Mouse (Mus musculus) heart, embryonic 11.5 days (tissue): ENCODE results near the gene Stard10. TPM values are rescaled to one million over a fixed set of nuclear protein-coding genes. Genes with fewer than 3 reads are reported as not detected.

ENCODE experiments used
- ATAC-seq: fragments of 200-750 bp; cut with Nextera tagmentation; replicated peaks from 2 replicates; pipeline ENCODE4 v1.8.0; 2017; ENCODE audit warnings: moderate library complexity; ENCODE audit not compliant: insufficient number of reproducible peaks, low FRiP score, low TSS enrichment
- H3K27ac ChIP-seq: fragments of 300-500 bp; sonication (generic); 2 replicates; pipeline ENCODE4 v1.5.1; 2014; ENCODE audit warnings: mild to moderate bottlenecking, low read depth, low read length
- H3K27me3 ChIP-seq: fragments of 300-500 bp; sonication (generic); 2 replicates; pipeline ENCODE4 v1.6.1; 2014; ENCODE audit warnings: mild to moderate bottlenecking, low read length, mixed read lengths; ENCODE audit not compliant: control insufficient read depth, insufficient read depth
- H3K36me3 ChIP-seq: fragments of 300-500 bp; sonication (generic); 2 replicates; pipeline ENCODE4 v1.6.1; 2014; ENCODE audit warnings: mild to moderate bottlenecking, low read length, moderate library complexity, mixed read lengths; ENCODE audit not compliant: control insufficient read depth, insufficient read depth
- H3K4me1 ChIP-seq: fragments of 300-500 bp; sonication (generic); 2 replicates; pipeline ENCODE4 v1.6.1; 2014; ENCODE audit warnings: low read length; ENCODE audit not compliant: control insufficient read depth, insufficient read depth
- H3K4me2 ChIP-seq: fragments of 300-500 bp; sonication (generic); 2 replicates; pipeline ENCODE4 v1.6.1; 2014; ENCODE audit warnings: mild to moderate bottlenecking, moderate library complexity
- H3K4me3 ChIP-seq: fragments of 300-500 bp; sonication (generic); 2 replicates; pipeline ENCODE4 v1.5.1; 2014; ENCODE audit warnings: low read depth, low read length
- H3K9ac ChIP-seq: fragments of 300-500 bp; sonication (generic); 2 replicates; pipeline ENCODE4 v1.6.1; 2014; ENCODE audit warnings: mild to moderate bottlenecking, low read depth, low read length, moderate library complexity
- H3K9me3 ChIP-seq: fragments of 300-500 bp; sonication (generic); replicated peaks from 2 replicates; pipeline ENCODE4 v1.6.1; 2016; ENCODE audit warnings: low read length; ENCODE audit not compliant: control insufficient read depth
- WGBS: fragments of 180-500 bp; shearing (Covaris S2); extraction: QIAGEN DNeasy Blood & Tissue Kit; methylation state at CpG from one replicate; pipeline ENCODE4 v1.1.7; 2014; ENCODE audit not compliant: insufficient replicate concordance; 5-methylcytosine and 5-hydroxymethylcytosine counted together
- polyA plus RNA-seq: library from polyadenylated mRNA; unstranded; fragments of >200 nt; fragmentation: Nextera tagmentation; extraction: Ambion mirVana; gene quantifications from 2 replicates; pipeline ENCODE4 v1.2.1, GENCODE M21; 2014

The Stard10 gene
- polyA plus RNA-seq, 1 experiment from 2014 or later, result 44.4 TPM

- H3K4me2 ChIP-seq, result no peak overlapping the region
- no peak for ATAC-seq
- H3K36me3 ChIP-seq, result peaks cover 3% of the 10 kb centered on the region; the same call in 1 of the 2 replicates
Observed at GRCm38 (mm10) chr7:101288436-101288835, 28.4 kb upstream of the Stard10 start.

GRCm38 (mm10) chr7:101290401-101290800, 26.5 kb upstream of the Stard10 start:
- no peak overlapping the region for H3K9ac ChIP-seq
- no peaks in the 10 kb centered on the region for H3K27me3 ChIP-seq
- ATAC-seq, result no peak
- no peaks in the 10 kb centered on the region for H3K4me1 ChIP-seq
- H3K4me2 ChIP-seq, result no peak overlapping the region
- H3K27ac ChIP-seq, result no peak overlapping the region
- H3K9me3 ChIP-seq, result no peaks in the 10 kb centered on the region
- WGBS, result 91% methylated on average over 10 of the region's 10 CpGs
- peaks cover 3% of the 10 kb centered on the region; the same call in 1 of the 2 replicates for H3K36me3 ChIP-seq
- no peak overlapping the region for H3K4me3 ChIP-seq

More at GRCm38 (mm10) chr7:101288436-101288835, 28.4 kb upstream of the Stard10 start:
- H3K9ac ChIP-seq, result no peak overlapping the region
- WGBS, result 34% methylated on average over 4 of the region's 4 CpGs
- no peaks in the 10 kb centered on the region for H3K4me1 ChIP-seq
- no peak overlapping the region for H3K4me3 ChIP-seq
- no peaks in the 10 kb centered on the region for H3K27me3 ChIP-seq
- no peaks in the 10 kb centered on the region for H3K9me3 ChIP-seq
- no peak overlapping the region for H3K27ac ChIP-seq

GRCm38 (mm10) chr7:101291211-101291610, 25.7 kb upstream of the Stard10 start:
- no peak for ATAC-seq
- no peaks in the 10 kb centered on the region for H3K4me1 ChIP-seq
- H3K27ac ChIP-seq, result no peak overlapping the region
- no peaks in the 10 kb centered on the region for H3K9me3 ChIP-seq
- no peak overlapping the region for H3K9ac ChIP-seq
- H3K27me3 ChIP-seq, result no peaks in the 10 kb centered on the region
- H3K4me3 ChIP-seq, result no peak overlapping the region
- no peak overlapping the region for H3K4me2 ChIP-seq
- 82% methylated on average over 5 of the region's 5 CpGs for WGBS
- peaks cover 3% of the 10 kb centered on the region; the same call in 1 of the 2 replicates for H3K36me3 ChIP-seq

- no peak overlapping the region for H3K27ac ChIP-seq
- no peak overlapping the region for H3K9ac ChIP-seq
- no peak for ATAC-seq
- WGBS, result 87% methylated on average over 8 of the region's 8 CpGs
- no peaks in the 10 kb centered on the region for H3K4me1 ChIP-seq
- H3K9me3 ChIP-seq, result no peaks in the 10 kb centered on the region
- H3K27me3 ChIP-seq, result no peaks in the 10 kb centered on the region
- H3K4me3 ChIP-seq, result no peak overlapping the region
- no peak overlapping the region for H3K4me2 ChIP-seq
- H3K36me3 ChIP-seq, result peaks cover 3% of the 10 kb centered on the region; the same call in 1 of the 2 replicates
Observed at GRCm38 (mm10) chr7:101291641-101292040, 25.2 kb upstream of the Stard10 start.

- peaks cover 3% of the 10 kb centered on the region; the same call in 1 of the 2 replicates for H3K36me3 ChIP-seq
- H3K27me3 ChIP-seq, result peaks cover 1% of the 10 kb centered on the region; the same call in 1 of the 2 replicates
- H3K4me3 ChIP-seq, result no peak overlapping the region
- ATAC-seq, result no peak
- no peaks in the 10 kb centered on the region for H3K9me3 ChIP-seq
- H3K4me1 ChIP-seq, result peaks cover 4% of the 10 kb centered on the region; the same call in 1 of the 2 replicates
- 65% methylated on average over 4 of the region's 4 CpGs for WGBS
- no peak overlapping the region for H3K9ac ChIP-seq
- H3K27ac ChIP-seq, result no peak overlapping the region
- no peak overlapping the region for H3K4me2 ChIP-seq
Observed at GRCm38 (mm10) chr7:101292086-101292485, 24.8 kb upstream of the Stard10 start.

- Histone ChIP-seq H3K27me3 (peaks cover 8% of the 10 kb centered on the region), H3K9me3 (no peaks in the 10 kb centered on the region), H3K4me2 (no peak overlapping the region), H3K27ac (no peak overlapping the region), H3K4me1 (peaks cover 4% of the 10 kb centered on the region; the same call in 1 of the 2 replicates), H3K4me3 (no peak overlapping the region), H3K36me3 (peaks cover 3% of the 10 kb centered on the region; the same call in 1 of the 2 replicates), H3K9ac (no peak overlapping the region)
- no peak for ATAC-seq
- 96% methylated on average over 1 of the region's 1 CpGs for WGBS
Observed at GRCm38 (mm10) chr7:101292696-101293095, 24.2 kb upstream of the Stard10 start.

GRCm38 (mm10) chr7:101293138-101293537, 23.7 kb upstream of the Stard10 start:
- Histone ChIP-seq H3K4me1 (peaks cover 4% of the 10 kb centered on the region; the same call in 1 of the 2 replicates), H3K36me3 (peaks cover 3% of the 10 kb centered on the region; the same call in 1 of the 2 replicates), H3K27ac (no peak overlapping the region), H3K4me3 (no peak overlapping the region), H3K9ac (no peak overlapping the region), H3K9me3 (no peaks in the 10 kb centered on the region), H3K4me2 (no peak overlapping the region), H3K27me3 (peaks cover 12% of the 10 kb centered on the region)
- 57% methylated on average over 4 of the region's 4 CpGs for WGBS
- ATAC-seq, result no peak

- Histone ChIP-seq H3K9ac (no peak overlapping the region), H3K4me3 (no peak overlapping the region), H3K27me3 (peaks cover 14% of the 10 kb centered on the region), H3K36me3 (peaks cover 3% of the 10 kb centered on the region; the same call in 1 of the 2 replicates), H3K4me1 (peaks cover 4% of the 10 kb centered on the region; the same call in 1 of the 2 replicates), H3K4me2 (no peak overlapping the region), H3K9me3 (no peaks in the 10 kb centered on the region), H3K27ac (no peak overlapping the region)
- 33% methylated on average over 4 of the region's 4 CpGs for WGBS
- ATAC-seq, result no peak
Observed at GRCm38 (mm10) chr7:101293611-101294010, 23.3 kb upstream of the Stard10 start.

GRCm38 (mm10) chr7:101295438-101295837, 21.4 kb upstream of the Stard10 start:
- whole genome bisulfite sequencing, result 70% methylated on average over 1 of the region's 1 CpGs
- Histone ChIP-seq H3K4me3 (no peak overlapping the region), H3K27me3 (peaks cover 28% of the 10 kb centered on the region), H3K4me2 (no peak overlapping the region), H3K36me3 (peaks cover 2% of the 10 kb centered on the region; the same call in 1 of the 2 replicates), H3K9me3 (no peaks in the 10 kb centered on the region), H3K9ac (no peak overlapping the region), H3K27ac (no peak overlapping the region), H3K4me1 (peaks cover 5% of the 10 kb centered on the region)
- no peak for ATAC-seq
